In the genomic region with DNA sequence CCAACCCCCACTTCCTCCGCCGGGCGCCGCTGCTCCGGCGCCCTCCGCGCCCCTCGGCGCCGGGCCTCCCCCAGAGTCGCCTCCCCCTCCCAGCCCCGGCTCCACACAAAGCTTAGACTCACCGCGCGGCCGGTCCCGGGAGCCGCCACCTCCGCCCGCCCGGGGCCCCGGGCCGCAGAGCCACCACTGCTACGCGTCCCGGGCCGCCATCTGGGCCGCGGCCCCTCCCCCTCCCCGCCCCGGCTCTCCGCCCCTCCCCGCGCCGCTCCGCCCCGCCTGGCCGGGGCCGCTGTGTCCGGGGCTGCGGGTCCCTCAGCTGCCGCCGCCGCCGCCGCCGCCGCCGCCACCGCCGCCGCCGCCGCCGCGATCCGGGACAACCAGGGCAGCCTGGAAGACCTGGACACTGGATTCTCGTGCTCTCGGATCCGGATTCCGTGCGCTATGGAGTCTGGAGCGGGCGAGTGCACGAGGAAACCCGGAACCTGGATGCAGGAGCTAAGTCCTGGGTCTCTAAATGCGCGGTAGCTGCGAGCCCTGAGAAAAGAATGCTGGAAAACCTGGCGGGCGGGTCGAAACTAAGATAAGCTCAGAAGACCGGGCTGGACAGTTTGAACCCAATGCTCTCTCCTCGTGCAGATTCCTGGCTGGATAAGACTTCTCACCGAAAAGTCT, we compare ENCODE assay signal across 8 mouse cellular contexts. TPM values are rescaled to one million over a fixed set of nuclear protein-coding genes. Genes with fewer than 3 reads are reported as not detected.
A peak's percentile ranks its signal among the peaks of the same experiment; 100 is the strongest.
DNase-seq lines count a peak whose midpoint lies in the region; ATAC-seq and TF ChIP-seq lines count a peak whose summit lies in the region.

Gene Zfp609, minus strand, starts transcription at position 221 of the 672 bp plus-strand sequence.

- no peak for TF ChIP-seq POLR2A in myocyte (IDR thresholded peaks at IDR 0.05; ENCODE audit: insufficient read length, low read depth)

- H3K9me3 ChIP-seq in heart, embryonic 14.5 days (ENCODE audit: control insufficient read depth, low read length), result no peaks in the 10 kb centered on the region
- no peaks in the 10 kb centered on the region for H3K9me3 ChIP-seq in liver, embryonic 11.5 days (ENCODE audit: control insufficient read depth, low read length)

- peak within 1 kb of the TSS; percentile 45; the same call in 1 of the 2 replicates for H3K27ac ChIP-seq in brown adipose tissue, adult 24 weeks (replicated peaks; ENCODE audit: low read depth, low read length)
- H3K27ac ChIP-seq in heart, embryonic 14.5 days (replicated peaks in 1 of 2; ENCODE audit: control insufficient read depth in 1 of 2, insufficient read depth in 1 of 2, low read depth in 2 of 2, low read length in 2 of 2), result peak within 1 kb of the TSS; percentile 96 to 99
- H3K27ac ChIP-seq in liver, embryonic 11.5 days (ENCODE audit: low read depth, low read length), result peak within 1 kb of the TSS; percentile 99

- H3K4me3 ChIP-seq in brown adipose tissue, adult 24 weeks (ENCODE audit: insufficient read depth, low read depth, low read length), result peak within 1 kb of the TSS; percentile 80
- peak within 1 kb of the TSS; percentile 90 to 98 for H3K4me3 ChIP-seq in heart, embryonic 14.5 days (ENCODE audit: control insufficient read depth in 1 of 2, insufficient read depth in 1 of 2, low read depth in 1 of 2, low read length in 2 of 2)
- H3K4me3 ChIP-seq in liver, embryonic 11.5 days (ENCODE audit: low read depth, low read length), result peak within 1 kb of the TSS; percentile 94
- H3K4me3 ChIP-seq in myocyte, result peak within 1 kb of the TSS; percentile 51

- peaks cover 13% of the 10 kb centered on the region for H3K4me1 ChIP-seq in brown adipose tissue, adult 24 weeks (ENCODE audit: control insufficient read depth, insufficient read depth, insufficient read length, low read length)
- H3K4me1 ChIP-seq in heart, embryonic 14.5 days (ENCODE audit: control insufficient read depth in 2 of 2, insufficient read depth in 2 of 2, low read length in 2 of 2), result peaks cover 7 to 51% of the 10 kb centered on the region in 2 experiments
- peaks cover 47% of the 10 kb centered on the region for H3K4me1 ChIP-seq in liver, embryonic 11.5 days (replicated peaks; ENCODE audit: control insufficient read depth, insufficient read depth, low read length)

- ATAC-seq in CD4-positive, CD25-positive, alpha-beta regulatory T cell, adult 4 months, result peak; percentile 64
- peak; percentile 75 for ATAC-seq in erythroid progenitor cell, adult 5-6 weeks (replicated peaks; ENCODE audit: low FRiP score, poor library complexity, severe bottlenecking)
- peak; percentile 89 for ATAC-seq in heart, embryonic 14.5 days (ENCODE audit: insufficient number of reproducible peaks, insufficient read depth, low FRiP score, low read depth)
- ATAC-seq in liver, embryonic 11.5 days (replicated peaks; ENCODE audit: low FRiP score), result peak; percentile 77

- H3K27me3 ChIP-seq in heart, embryonic 14.5 days (ENCODE audit: control insufficient read depth, insufficient read depth, low read length), result no peaks in the 10 kb centered on the region
- no peaks in the 10 kb centered on the region for H3K27me3 ChIP-seq in liver, embryonic 11.5 days (replicated peaks; ENCODE audit: control insufficient read depth, insufficient read depth, low read length)
- H3K27me3 ChIP-seq in myocyte (ENCODE audit: control insufficient read depth, insufficient read depth, insufficient read length), result no peaks in the 10 kb centered on the region

- DNase-seq in kidney, postnatal 10 days, result peak; percentile 97
- DNase-seq in liver, embryonic 11.5 days (ENCODE audit: low spot score), result peak; percentile 95
- DNase-seq in spleen, postnatal 4 days (ENCODE audit: low spot score in 2 of 2), result peak; percentile 95 to 99

- peak within 1 kb of the TSS; percentile 97 for H3K9ac ChIP-seq in heart, embryonic 14.5 days (ENCODE audit: low read length)
- peak within 1 kb of the TSS; percentile 96 for H3K9ac ChIP-seq in liver, embryonic 11.5 days (ENCODE audit: low read depth, low read length)

- peak within 1 kb of the TSS; percentile 88 for H3K4me2 ChIP-seq in heart, embryonic 14.5 days (ENCODE audit: low read length)
- peak within 1 kb of the TSS; percentile 89 for H3K4me2 ChIP-seq in liver, embryonic 11.5 days
- peak within 1 kb of the TSS; percentile 98 for H3K4me2 ChIP-seq in myocyte (ENCODE audit: low read depth)

- no peaks in the 10 kb centered on the region for H3K36me3 ChIP-seq in heart, embryonic 14.5 days (ENCODE audit: control insufficient read depth, insufficient read depth, low read length)
- no peaks in the 10 kb centered on the region for H3K36me3 ChIP-seq in liver, embryonic 11.5 days (ENCODE audit: control insufficient read depth, insufficient read depth, low read length)
- H3K36me3 ChIP-seq in myocyte (ENCODE audit: control insufficient read depth, insufficient read depth), result peaks cover 3% of the 10 kb centered on the region

- peaks cover 45% of the 10 kb centered on the region for H3K79me2 ChIP-seq in myocyte (ENCODE audit: control insufficient read depth, insufficient read depth)

- under 1% methylated on average over 71 of the region's 76 CpGs for WGBS in heart, embryonic 14.5 days
- WGBS in liver, embryonic 11.5 days, result under 1% methylated on average over 71 of the region's 76 CpGs

- peak within 1 kb of the TSS; percentile 84 for H3ac ChIP-seq in myocyte (ENCODE audit: control insufficient read depth, insufficient read length)

TF ChIP-seq in myocyte, 11 proteins besides CTCF, POLR2A, EP300 and RAD21:
- TF ChIP-seq MYOG (IDR thresholded peaks at IDR 0.05; ENCODE audit: control insufficient read depth in 1 of 3, insufficient read depth in 1 of 3, insufficient read length in 2 of 3, low read depth in 2 of 3) (peak in 1 of 3 experiments; percentile 21), CEBPB (IDR thresholded peaks at IDR 0.05; ENCODE audit: insufficient read depth, poor library complexity, severe bottlenecking) (no peak), USF1 (IDR thresholded peaks at IDR 0.05; ENCODE audit: low read depth) (no peak), SRF (IDR thresholded peaks at IDR 0.05; ENCODE audit: control insufficient read depth, insufficient read length, low read depth) (no peak), POLR2AphosphoS2 (IDR thresholded peaks at IDR 0.05; ENCODE audit: insufficient read length, low read depth) (peak; percentile 24), E2F4 (IDR thresholded peaks at IDR 0.05; ENCODE audit: insufficient read depth) (no peak)

RNA-seq across cellular contexts. Expression of gene Zfp609, which starts in this region (rescaled TPM):
- polyA plus RNA-seq in CD4-positive, CD25-positive, alpha-beta regulatory T cell, adult 4 months (2017; shearing (Covaris generic)), result 1 to 10 TPM; 2.7 TPM
- polyA plus RNA-seq in brown adipose tissue, adult 24 weeks (2012; ENCODE audit: insufficient read depth, insufficient read length, missing spikeins), result 8.8 and 12.2 TPM in 2 replicates
- 6.8 and 9.2 TPM in 2 replicates for total RNA-seq in erythroid progenitor cell, adult 5-6 weeks (2015; ENCODE audit: low replicate concordance)
- total RNA-seq in erythroid progenitor cell, adult 5-6 weeks (2017; ENCODE audit: low replicate concordance), result 2.4 and 2.8 TPM in 2 replicates
- polyA plus RNA-seq in heart, embryonic 14.5 days (2014; fragmentation: Nextera tagmentation; extraction: Ambion mirVana), result 6.1 and 6.6 TPM in 2 replicates
- polyA plus RNA-seq in liver, embryonic 11.5 days (2014; fragmentation: Nextera tagmentation; extraction: Ambion mirVana), result 5.5 and 5.8 TPM in 2 replicates
- 11.1 TPM for polyA plus RNA-seq in myocyte (2012; fragmentation: generic; extraction: Trizol)

Comparison
In these comparisons a context has a peak if more than half of its experiments do, and no peak if none do; other contexts are left out.
1. Peak in every context shown above with its lines: DNase-seq, ATAC-seq, H3K4me3 ChIP-seq and H3K27ac ChIP-seq.
2. H3K27ac ChIP-seq: peak in every context shown above with its lines; median percentile 99 in liver, embryonic 11.5 days; 98 in heart, embryonic 14.5 days; 45 in brown adipose tissue, adult 24 weeks.